Mouse (Mus musculus) neural tube, embryonic 11.5 days (tissue): ENCODE data around the gene Blzf1. TPM values are rescaled to one million over a fixed set of nuclear protein-coding genes. Genes with fewer than 3 reads are reported as not detected.
A peak's percentile ranks its signal among the peaks of the same experiment; 100 is the strongest.

Source experiments
- ATAC-seq: fragments of 200-750 bp; cut with Nextera tagmentation; 2 replicates; pipeline ENCODE4 v1.8.0; 2017; ENCODE audit warnings: moderate number of reproducible peaks, mild to moderate bottlenecking, moderate TSS enrichment, moderate library complexity; ENCODE audit not compliant: insufficient read depth, low FRiP score, low TSS enrichment
- DNase-seq: peaks from one replicate; pipeline ENCODE4 v3.0.0-alpha.2; 2015; ENCODE audit warnings: low spot score
- H3K27ac ChIP-seq: fragments of 300-500 bp; sonication (generic); 2 replicates; pipeline ENCODE4 v1.5.1; 2014; ENCODE audit warnings: low read depth, mild to moderate bottlenecking, low read length
- H3K27me3 ChIP-seq: fragments of 300-500 bp; sonication (generic); 2 replicates; pipeline ENCODE4 v1.6.1; 2014; ENCODE audit warnings: mild to moderate bottlenecking, low read length, mixed read lengths; ENCODE audit not compliant: control insufficient read depth, insufficient read depth
- H3K36me3 ChIP-seq: fragments of 300-500 bp; sonication (generic); 2 replicates; pipeline ENCODE4 v1.6.1; 2014; ENCODE audit warnings: mild to moderate bottlenecking, low read length, moderate library complexity, mixed read lengths; ENCODE audit not compliant: control insufficient read depth, insufficient read depth
- H3K4me1 ChIP-seq: fragments of 300-500 bp; sonication (generic); 2 replicates; pipeline ENCODE4 v1.6.1; 2014; ENCODE audit warnings: low read length, mixed read lengths; ENCODE audit not compliant: control insufficient read depth, insufficient read depth
- H3K4me2 ChIP-seq: fragments of 300-500 bp; sonication (generic); 2 replicates; pipeline ENCODE4 v1.6.1; 2014; ENCODE audit warnings: low read depth, mild to moderate bottlenecking, moderate library complexity
- H3K4me3 ChIP-seq: fragments of 300-500 bp; sonication (generic); 2 replicates; pipeline ENCODE4 v1.5.1; 2014; ENCODE audit warnings: low read depth, low read length
- H3K9ac ChIP-seq: fragments of 300-500 bp; sonication (generic); 2 replicates; pipeline ENCODE4 v1.6.1; 2014; ENCODE audit warnings: mild to moderate bottlenecking, low read length
- H3K9me3 ChIP-seq: fragments of 300-500 bp; sonication (generic); 2 replicates; pipeline ENCODE4 v1.6.1; 2016; ENCODE audit warnings: low read length; ENCODE audit not compliant: control insufficient read depth
- WGBS: fragments of 180-500 bp; shearing (Covaris S2); extraction: QIAGEN DNeasy Blood & Tissue Kit; methylation state at CpG from one replicate; pipeline ENCODE4 v1.1.7; 2014; 5-methylcytosine and 5-hydroxymethylcytosine counted together
- polyA plus RNA-seq: library from polyadenylated mRNA; unstranded; fragments of >200 nt; fragmentation: Nextera tagmentation; extraction: Ambion mirVana; gene quantifications from 2 replicates; pipeline ENCODE4 v1.2.1, GENCODE M21; 2014

Gene Blzf1
- polyA plus RNA-seq, 1 experiment from 2014 or later = 28.9 TPM

DNA sequence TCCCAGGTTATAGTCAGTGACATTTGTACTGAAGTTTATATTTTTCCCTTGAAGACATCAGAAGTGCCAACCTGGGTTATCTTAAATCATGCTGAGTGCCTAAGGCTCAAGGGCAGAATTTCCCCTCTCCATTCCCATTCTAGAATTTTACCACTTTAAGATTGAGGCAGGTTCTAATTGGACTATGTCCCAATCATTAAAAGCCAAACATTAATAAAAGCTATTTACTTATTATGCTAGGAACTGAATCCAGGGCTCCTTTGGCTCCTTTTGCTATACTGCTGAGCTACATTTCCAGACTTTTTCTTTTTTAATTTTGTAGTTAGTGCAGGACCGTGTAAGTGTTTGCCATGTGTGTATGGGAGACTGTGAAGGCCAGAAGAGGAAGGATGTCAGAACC is 55.9 kb downstream of the Blzf1 start:
- 81% methylated on average over 1 of the region's 1 CpGs for WGBS
- no peak overlapping the region for H3K27ac ChIP-seq
- no peaks in the 10 kb centered on the region for H3K36me3 ChIP-seq
- H3K9me3 ChIP-seq = no peaks in the 10 kb centered on the region
- peaks cover 7% of the 10 kb centered on the region for H3K4me1 ChIP-seq
- H3K4me3 ChIP-seq = no peak overlapping the region
- H3K27me3 ChIP-seq = no peaks in the 10 kb centered on the region
- DNase-seq = no peak
- no peak for ATAC-seq
- no peak overlapping the region for H3K9ac ChIP-seq
- no peak overlapping the region for H3K4me2 ChIP-seq

DNA sequence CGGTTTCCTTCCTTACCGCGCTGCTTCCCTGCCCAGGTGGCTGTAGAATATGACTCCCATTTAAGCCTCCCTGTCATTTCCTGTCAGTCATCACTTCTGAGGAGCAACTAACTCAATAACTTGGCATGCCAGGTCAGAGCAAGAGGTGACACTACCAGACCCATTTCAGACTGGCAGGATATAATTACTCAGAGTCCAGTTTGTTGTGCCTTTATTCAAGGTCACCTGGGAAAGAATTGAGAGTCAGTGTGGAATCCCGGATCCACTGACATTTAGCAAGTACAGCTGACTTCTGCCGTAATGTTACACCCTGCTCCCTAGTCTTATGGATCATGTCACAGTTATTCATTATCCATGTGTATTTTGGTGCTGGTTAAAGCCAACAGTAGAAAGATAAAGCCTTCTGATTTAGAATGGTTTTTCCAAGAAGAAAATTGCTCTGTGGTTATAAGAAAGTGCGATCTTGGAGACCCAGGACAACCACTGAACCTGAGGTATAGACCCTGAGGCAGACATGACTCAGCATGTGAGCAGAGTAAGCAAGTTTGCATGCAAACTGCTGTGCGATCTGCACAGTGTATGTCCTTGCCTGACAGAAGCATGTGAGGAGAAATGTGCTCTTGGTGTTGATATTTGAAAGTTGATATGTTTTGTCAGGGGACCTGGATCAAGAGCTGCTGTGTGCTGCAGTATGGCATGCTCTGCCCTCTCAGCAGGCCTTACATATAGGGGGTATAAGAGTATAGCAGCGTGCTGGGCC is 56.7 kb downstream of the Blzf1 start:
- 63% methylated on average over 8 of the region's 8 CpGs for WGBS
- no peak overlapping the region for H3K9ac ChIP-seq
- H3K9me3 ChIP-seq = no peaks in the 10 kb centered on the region
- peaks cover 7% of the 10 kb centered on the region for H3K4me1 ChIP-seq
- H3K27me3 ChIP-seq = no peaks in the 10 kb centered on the region
- ATAC-seq (no peak), DNase-seq (no peak)
- H3K4me3 ChIP-seq = peak overlapping the region; percentile 46
- H3K4me2 ChIP-seq = peak overlapping the region; percentile 82; the same call in 1 of the 2 replicates
- no peak overlapping the region for H3K27ac ChIP-seq
- H3K36me3 ChIP-seq = no peaks in the 10 kb centered on the region

DNA sequence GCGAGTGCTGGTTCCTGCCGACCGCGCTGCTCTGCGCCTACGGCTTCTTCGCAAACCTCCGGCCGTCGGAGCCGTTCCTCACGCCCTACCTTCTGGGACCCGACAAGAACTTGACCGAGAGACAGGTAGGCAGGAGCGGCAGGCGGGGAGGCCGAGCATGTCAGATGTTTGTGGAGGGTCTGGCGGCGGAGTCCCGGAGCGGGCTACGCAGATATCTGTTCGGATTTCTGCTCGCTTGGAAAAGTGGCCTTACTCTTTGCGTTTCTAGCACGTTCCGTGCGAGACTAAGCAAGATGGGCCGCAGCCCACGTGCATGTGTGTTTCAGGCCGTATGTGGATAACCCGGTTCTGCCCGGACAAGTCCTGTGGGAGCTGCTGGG is 58.0 kb downstream of the Blzf1 start:
- Histone ChIP-seq H3K27ac (no peak overlapping the region), H3K36me3 (no peaks in the 10 kb centered on the region), H3K4me3 (peak overlapping the region; percentile 46), H3K9ac (peak overlapping the region; percentile 35), H3K27me3 (no peaks in the 10 kb centered on the region), H3K4me1 (peaks cover 7% of the 10 kb centered on the region), H3K4me2 (peak overlapping the region; percentile 82), H3K9me3 (no peaks in the 10 kb centered on the region)
- DNase-seq (no peak), ATAC-seq (no peak; the same call in 1 of the 2 replicates)
- under 1% methylated on average over 33 of the region's 33 CpGs for WGBS

DNA sequence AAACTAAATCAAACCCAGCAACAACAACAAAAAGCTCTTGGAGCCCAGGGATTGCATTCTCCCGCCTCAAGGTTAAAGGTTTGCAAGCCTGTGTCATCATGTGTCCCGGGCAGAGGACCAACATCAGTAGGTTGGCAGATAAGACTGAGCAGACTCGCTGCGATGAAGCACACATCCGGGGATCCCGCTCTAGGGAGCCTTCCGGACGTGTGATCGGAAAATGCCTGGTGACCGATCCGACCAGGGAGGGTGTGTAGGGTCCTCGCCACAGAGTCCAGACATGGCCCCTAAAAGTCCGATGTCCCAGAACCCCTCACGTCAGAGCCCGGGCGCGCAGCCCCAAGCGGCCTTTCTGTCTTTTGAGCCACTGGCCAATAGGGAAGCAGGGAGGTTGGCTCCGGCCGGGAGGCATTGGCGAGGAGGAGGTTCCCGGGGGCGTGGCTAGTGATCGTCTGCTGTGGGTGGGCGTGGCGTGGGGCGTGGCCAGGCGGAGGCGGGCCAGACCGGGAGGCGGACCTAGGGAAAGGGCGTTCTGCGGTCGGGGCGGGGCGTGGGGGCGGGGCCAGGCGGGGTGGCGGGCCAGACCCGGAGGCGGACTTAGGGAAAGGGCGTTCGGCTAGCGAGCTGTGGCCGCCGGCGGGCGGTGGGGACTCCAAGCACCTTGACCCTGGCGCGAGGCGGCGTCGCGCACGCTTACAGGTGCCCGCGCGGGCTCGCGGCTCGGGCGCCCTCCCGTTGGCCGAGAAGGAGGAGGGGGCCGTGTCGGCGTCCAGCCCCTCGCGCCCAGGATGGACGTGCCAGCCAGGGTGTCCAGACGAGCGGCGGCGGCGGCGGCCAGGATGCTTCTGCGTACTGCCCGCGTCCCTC is 58.6 kb downstream of the Blzf1 start, which contains the start of gene Slc19a2:
Slc19a2 (plus strand) TSS at position 582 of the 867 bp plus-strand sequence.
- Histone ChIP-seq H3K4me3 (peak within 1 kb of the TSS; percentile 46), H3K4me2 (peak within 1 kb of the TSS; percentile 82), H3K9ac (peak within 1 kb of the TSS; percentile 41), H3K9me3 (no peaks in the 10 kb centered on the region), H3K27ac (peak within 1 kb of the TSS; percentile 11), H3K36me3 (no peaks in the 10 kb centered on the region), H3K27me3 (no peaks in the 10 kb centered on the region), H3K4me1 (peaks cover 7% of the 10 kb centered on the region)
- ATAC-seq (peak; percentile 98), DNase-seq (peak; percentile 98)
- WGBS = under 1% methylated on average over 74 of the region's 79 CpGs

DNA sequence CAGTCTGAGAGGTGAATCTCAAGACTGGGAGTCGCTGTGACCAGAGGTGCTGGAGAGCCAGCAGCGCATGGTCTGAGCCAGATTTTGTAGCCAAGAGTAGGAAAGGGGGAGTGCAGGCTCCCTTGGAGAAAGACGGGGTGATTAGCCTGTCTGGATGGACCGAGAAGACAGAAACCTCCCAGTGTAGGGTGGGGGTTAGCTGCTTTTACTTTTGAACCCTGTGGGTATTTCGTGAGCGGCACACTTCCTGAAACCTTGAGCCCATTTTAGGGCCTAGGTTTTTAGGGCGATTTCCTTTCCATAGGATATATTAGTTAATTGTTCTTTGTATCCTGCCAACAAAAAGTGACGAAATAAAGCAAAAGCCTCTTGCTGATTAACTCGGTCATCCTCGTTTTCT is 59.3 kb downstream of the Blzf1 start:
- Histone ChIP-seq H3K4me2 (peak overlapping the region; percentile 50), H3K4me3 (peak overlapping the region; percentile 46), H3K4me1 (peaks cover 7% of the 10 kb centered on the region), H3K9ac (peak overlapping the region; percentile 41), H3K27me3 (no peaks in the 10 kb centered on the region), H3K36me3 (no peaks in the 10 kb centered on the region), H3K9me3 (no peaks in the 10 kb centered on the region), H3K27ac (no peak overlapping the region)
- WGBS = 9% methylated on average over 10 of the region's 10 CpGs
- ATAC-seq (no peak), DNase-seq (peak; percentile 24)

DNA sequence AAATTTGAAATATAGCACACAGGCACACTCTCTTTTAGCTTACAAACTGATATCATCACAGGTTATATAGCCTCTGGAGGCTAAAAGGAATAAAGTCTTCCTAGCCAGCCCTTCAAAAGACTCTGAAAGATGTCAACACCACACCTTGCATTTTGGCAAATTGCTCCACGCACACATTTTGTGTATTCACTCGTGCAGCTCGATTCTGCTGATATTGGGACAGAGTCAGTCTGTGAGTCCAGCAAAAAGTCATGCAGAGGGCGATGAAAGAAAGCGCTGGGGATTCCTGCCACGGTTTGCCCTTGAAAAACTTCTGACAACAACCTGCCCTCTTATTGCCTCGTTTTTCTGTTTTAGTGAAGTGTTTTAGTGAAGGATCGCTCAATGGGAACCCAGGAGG is 59.8 kb downstream of the Blzf1 start:
- peak overlapping the region; percentile 41; the same call in 1 of the 2 replicates for H3K9ac ChIP-seq

DNA sequence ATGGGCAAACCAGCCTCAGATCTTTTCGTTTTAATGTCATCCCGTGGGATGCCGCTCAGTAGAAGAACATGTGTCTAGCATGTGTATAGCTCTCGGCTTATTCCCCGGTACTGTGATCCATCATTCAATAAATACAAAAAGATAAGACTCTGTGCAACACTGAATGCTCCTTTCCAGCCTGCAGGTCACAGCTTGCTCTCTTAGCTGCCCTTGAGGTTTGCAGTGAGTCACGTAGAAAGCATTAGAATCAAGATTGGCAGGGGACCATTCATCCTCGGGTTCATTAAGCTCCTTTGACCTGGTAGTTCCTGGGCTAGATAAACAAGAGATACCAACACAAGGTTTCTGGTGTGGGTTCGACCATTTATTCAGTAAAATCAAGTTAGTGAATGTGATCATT is 64.5 kb downstream of the Blzf1 start:
- Histone ChIP-seq H3K4me2 (no peak overlapping the region), H3K4me3 (no peak overlapping the region), H3K9me3 (no peaks in the 10 kb centered on the region), H3K4me1 (peaks cover 4% of the 10 kb centered on the region), H3K36me3 (no peaks in the 10 kb centered on the region), H3K9ac (no peak overlapping the region), H3K27me3 (no peaks in the 10 kb centered on the region), H3K27ac (no peak overlapping the region)
- no peak for DNase-seq
- ATAC-seq = no peak
- 63% methylated on average over 8 of the region's 8 CpGs for WGBS

More for the DNA sequence above, 59.8 kb downstream of the Blzf1 start:
- 39% methylated on average over 8 of the region's 8 CpGs for WGBS
- Histone ChIP-seq H3K27ac (no peak overlapping the region), H3K4me3 (no peak overlapping the region), H3K27me3 (no peaks in the 10 kb centered on the region), H3K4me2 (peak overlapping the region; percentile 50), H3K9me3 (no peaks in the 10 kb centered on the region), H3K36me3 (no peaks in the 10 kb centered on the region), H3K4me1 (peaks cover 7% of the 10 kb centered on the region)
- no peak for ATAC-seq
- peak; percentile 13 for DNase-seq

DNA sequence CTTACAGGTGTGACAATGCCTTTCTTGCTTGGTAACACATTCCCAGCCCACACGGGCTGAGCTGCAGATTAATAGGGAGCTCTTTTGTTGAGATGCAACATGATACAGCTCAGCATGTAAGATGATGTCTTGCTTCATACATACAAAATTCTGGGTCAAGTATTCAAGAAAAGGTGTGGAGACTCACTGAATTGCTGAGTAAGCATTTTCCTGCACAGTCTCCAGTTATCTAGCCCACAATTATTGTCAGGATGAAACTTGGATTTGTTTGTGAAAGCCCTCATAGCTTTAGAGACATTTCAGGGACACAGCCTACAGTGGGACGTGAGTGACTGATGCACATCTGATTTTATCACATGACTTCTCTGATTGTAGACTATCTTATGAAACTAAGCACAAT is 65.8 kb downstream of the Blzf1 start:
- ATAC-seq = no peak
- DNase-seq = no peak
- H3K27ac ChIP-seq = no peak overlapping the region
- H3K9me3 ChIP-seq = no peaks in the 10 kb centered on the region
- H3K4me3 ChIP-seq = no peak overlapping the region
- H3K4me1 ChIP-seq = no peaks in the 10 kb centered on the region
- WGBS = 80% methylated on average over 2 of the region's 2 CpGs
- no peaks in the 10 kb centered on the region for H3K27me3 ChIP-seq
- H3K36me3 ChIP-seq = no peaks in the 10 kb centered on the region
- no peak overlapping the region for H3K4me2 ChIP-seq
- no peak overlapping the region for H3K9ac ChIP-seq
